Mouse (Mus musculus): ENCODE measurements around the gene Strn3.
A peak's percentile ranks its signal among the peaks of the same experiment; 100 is the strongest.
"Not testable (repeated sequence)": the region's sequence is repeated elsewhere in the genome, so short reads cannot be mapped to it uniquely, and the experiment has no call there.

Gene Strn3

DNA sequence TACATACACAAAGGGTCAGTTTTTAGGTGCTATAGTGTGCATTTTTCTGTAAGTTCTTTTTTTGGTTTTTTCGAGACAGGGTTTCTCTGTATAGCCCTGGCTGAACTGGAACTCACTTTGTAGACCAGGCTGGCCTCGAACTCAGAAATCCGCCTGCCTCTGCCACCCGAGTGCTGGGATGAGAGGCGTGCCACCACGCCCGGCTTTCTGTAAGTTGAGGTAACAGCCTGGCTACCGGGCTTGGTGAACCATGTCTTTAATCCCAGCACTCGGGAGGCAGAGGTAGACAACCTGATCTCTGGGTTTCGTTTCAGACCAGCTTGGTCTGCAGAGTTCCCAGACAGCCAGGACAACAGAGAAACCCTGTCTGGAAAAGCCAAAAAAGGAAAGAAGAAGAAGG is 1.2 kb upstream of the Strn3 start:
- not testable (repeated sequence) for DNase-seq

DNA sequence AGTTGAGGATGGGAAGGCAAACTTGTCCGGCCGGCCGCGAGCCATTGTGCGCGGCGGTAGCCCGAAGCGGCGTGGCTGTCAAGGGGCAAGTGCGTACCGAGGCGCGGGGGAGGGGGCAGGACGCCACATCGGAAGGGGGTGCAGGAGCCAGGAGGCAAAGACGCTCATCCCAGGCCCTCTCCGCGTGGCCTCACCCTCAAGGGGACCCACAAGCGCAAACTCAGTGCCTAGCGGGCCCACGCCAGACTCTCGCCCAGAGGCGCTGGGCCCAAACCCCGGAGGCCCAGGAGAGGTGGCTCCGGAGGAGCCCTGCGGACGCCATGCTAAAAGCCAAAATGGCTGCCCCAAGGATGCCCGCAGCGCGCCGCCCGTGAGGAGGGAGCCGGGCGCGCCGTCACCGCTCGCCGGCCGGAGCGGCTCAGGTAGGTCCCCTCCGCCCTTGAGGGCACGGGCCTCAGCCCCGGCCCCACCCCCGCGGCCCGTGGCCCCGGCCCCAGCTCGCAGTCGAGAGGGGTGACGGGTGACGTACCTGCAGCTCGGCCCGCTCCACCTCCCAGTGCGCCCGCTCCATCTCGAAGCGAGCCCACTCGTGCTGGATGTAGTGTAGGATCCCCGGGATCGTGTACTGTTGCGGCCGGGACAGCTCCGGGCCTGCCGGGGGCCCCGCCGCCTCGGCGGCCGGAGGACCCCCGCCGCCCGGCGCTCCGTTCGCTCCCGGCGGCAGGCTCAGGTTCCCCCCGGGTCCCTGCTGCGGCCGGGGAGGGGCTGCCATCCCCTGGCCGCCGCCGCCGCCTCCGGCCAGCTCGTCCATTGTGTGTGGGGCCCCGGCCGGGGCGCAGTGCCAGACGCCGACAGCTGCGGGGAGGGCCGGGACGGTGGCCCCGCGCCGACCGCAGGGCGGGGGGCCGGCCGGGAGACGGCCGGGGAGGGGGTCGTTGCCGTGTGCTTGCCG is 528 bp downstream of the Strn3 start, which contains the start of gene Ap4s1:
Gene Ap4s1, plus strand, starts transcription at position 141 of the 952 bp plus-strand sequence.
- peak; percentile 64 for DNase-seq

DNA sequence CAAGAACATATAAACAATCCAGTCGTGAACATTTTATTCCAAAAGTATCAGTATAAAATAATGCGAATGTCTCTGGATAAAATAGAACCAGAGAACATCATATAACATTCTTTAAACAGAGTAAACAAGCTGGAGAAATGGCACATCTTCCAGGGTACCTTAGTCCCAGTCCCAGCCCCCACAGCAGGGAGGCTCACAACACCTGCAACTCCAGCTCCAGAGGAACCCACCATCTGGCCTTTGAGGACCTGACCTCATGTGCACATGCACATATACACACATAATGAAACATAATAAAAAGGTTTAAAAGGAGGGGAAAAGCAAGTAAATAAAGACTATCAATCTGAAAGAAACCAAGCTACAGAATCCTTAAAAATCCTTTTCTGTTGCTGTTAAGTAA is 3.2 kb downstream of the Strn3 start:
- no peak for DNase-seq

DNA sequence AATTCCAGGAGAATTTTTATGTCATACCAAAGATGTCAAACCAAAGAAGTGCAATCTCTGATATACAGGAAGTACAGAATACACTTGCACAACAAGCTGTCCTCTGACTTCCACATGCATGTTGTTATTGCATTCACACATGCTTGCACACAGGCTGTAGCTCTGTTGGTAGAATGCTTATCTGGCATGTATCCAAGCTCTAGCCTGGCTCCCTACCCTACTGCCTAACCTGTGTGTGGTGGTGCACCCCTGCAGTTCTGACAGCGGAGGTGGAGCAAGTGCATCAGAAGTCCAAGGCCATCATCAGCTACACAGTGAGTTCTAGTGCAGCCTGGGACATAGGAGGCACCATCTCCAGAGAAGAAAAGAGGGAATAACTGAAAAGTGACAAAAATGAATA is 12.9 kb downstream of the Strn3 start:
- DNase-seq: no peak

DNA sequence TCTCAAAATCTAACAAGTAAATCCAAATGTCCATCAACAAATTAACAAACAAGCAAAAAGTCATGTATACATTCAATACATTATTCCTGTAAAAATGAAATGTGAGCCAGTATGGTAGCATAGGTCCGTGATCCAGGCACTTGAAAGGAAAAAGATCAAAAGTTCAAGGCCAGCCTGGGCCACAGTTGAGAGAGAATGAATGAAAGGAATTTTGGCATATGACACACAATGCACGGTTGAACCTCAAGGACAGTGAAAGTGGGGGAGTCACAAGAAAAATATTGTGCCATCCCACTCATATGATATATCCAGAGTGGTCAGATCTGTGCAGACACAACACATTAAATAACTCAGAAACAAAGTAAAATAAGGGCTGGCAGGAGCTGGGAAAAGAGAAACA is 15.3 kb downstream of the Strn3 start:
- DNase-seq: no peak

DNA sequence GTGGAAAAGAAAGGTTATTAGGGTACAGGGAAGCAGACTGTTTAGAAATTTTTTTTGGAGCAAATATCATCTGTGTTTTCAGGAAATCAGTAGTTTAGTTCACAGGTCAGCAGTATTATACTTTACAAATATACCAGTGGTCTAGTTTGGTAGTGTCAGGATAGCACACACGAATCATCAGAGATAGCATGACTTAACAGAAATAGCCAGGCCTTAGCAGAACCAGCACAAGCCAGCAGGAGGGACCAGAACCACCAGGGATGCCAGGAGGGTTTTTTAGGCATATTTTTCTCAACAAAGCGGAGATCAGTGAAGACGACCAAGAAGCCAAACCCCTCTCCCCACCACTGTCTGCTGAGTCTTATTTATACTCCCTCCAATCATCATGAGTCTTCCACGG is 18.4 kb downstream of the Strn3 start:
- no peak for DNase-seq

DNA sequence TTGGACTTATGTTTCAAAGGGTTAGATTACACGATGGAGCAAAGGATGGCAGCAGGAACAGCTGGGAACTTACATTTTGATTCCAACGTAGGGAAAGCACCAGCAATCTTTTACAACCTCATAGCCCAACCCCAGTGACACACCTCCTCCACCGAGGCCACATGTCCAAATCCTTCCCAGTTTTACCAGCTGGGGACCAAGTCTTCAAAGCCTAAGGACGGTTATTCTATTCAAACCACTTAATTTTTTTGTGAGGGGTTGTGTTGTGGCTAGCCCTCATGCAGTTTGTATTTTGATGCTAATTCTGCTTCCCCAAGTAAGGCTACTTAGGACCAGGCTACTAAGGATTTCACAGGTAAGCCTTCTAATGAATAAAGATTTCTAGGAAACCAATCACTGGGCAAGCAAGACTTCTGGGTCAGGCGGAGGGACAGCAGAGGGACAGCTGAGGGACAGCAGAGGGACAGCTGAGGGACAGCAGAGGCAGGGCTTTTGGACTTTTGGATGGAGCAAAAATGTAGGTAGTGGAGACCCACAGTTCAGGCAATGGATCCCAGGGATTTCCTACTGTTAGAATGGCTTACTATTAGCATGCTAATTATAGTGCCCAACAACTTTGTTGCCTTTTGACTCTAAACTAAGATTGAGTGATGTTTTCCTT is 20.3 kb downstream of the Strn3 start:
- no peak for DNase-seq

DNA sequence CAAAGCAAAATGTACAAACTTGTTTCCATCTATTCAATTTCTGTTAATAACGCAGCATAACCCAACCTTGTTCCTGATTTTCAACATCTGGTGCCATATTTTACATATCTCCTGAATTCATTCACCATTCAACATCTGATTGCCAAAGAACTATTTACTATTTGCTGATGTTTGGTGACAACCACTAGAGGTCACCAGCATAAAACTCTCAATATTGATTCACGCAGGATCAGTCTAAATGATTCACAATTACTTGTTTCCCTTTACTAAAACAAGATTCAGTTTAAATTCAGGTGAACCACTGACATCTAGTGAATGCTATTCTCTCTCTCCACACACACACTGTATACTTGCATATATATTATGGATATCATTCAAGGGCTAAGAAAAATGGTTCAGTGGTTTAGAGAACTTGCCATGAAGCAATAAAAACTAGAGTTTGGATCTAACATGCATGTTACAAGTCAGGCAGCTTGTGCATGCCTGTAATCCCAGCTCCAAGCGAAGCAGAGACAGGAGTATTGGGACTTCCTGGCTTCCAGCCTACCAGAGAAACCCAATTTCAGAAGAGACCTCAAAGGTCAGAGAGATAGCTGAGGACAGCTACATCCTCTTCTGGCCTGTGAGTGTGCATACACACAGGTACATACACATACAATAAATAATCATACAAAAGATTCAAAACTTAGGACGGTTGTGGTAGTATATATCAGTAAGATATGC is 24.8 kb downstream of the Strn3 start:
- DNase-seq: no peak

DNA sequence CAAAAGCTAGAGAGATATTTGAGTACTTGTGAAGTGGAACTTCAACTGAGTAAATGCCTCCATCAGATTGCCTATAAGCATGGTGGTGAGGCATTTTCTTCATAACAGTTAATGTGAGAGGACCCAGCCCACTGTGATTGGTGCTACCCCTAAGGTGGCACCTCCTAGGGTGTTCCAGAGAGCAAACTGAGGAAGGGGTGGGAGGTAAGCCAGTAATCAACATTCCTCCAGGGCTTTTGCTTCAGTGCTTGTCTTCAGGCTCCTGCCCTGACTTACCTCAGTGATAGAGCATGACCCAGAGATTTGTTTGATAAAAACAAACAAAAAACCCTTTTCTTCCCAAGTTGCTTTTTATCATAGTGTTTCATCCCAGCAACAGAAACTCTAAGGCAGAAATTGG is 27.8 kb downstream of the Strn3 start:
- DNase-seq: no peak

DNA sequence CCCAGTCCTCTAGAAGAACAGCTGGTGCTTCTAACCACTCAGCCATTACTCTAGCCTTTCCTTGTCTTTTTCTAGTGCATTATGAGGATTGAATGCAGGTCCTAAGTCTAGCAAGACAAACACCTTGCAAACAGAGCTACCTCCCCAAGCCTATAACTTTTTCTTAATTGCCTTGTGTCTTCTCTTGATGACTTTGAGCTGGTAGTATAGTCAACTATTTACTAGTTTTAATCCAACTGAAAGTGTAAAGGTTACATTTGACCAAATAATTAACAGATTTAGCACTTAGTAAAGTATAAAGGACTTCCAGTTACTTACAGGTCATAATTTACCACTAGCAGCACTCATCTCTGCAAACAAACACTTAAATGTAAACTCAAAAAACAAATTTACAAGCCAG is 28.7 kb downstream of the Strn3 start:
- DNase-seq: no peak

DNA sequence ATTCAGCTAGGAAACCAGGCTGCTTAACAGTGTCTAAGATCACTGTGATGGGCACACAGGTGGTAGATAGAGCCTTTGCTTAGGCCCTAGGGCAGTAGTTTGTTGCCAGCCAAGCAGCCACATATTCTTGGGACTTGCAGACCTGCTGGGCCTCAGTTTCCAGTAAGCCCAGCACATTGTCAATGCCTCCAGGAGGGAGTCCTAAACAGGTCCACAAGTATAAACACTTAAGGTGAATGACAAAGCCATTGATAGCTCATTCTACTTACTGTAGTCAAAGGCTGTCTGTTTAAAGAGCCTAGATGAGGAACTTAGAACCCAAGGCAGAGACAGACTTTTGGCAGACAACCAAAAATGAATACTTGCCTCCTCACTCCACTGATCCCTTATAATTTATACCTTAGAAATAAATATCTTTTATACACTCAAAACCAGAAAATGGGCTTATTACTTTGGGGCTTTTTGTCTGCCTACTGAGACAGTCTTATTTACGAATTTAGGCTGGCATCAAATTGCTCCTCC is 35.7 kb downstream of the Strn3 start:
- no peak for DNase-seq

DNA sequence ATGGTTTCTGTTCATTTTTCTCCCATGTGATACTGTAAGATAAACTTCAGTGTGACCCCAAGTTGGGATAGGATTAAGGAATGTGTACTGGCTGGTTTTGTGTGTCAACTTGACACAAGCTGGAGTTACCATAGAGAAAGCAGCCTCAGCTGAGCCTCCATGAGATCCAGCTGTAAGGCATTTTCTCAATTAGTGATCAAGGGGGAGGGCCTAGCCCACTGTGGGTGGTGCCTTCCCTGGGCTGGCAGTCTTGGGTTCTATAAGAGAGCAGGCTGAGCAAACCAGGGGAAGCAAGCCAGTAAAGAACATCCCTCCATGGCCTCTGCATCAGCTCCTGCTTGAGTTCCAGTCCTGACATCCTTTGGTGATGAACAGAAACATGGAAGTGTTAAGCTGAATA is 42.3 kb downstream of the Strn3 start:
- not testable (repeated sequence) for DNase-seq

DNA sequence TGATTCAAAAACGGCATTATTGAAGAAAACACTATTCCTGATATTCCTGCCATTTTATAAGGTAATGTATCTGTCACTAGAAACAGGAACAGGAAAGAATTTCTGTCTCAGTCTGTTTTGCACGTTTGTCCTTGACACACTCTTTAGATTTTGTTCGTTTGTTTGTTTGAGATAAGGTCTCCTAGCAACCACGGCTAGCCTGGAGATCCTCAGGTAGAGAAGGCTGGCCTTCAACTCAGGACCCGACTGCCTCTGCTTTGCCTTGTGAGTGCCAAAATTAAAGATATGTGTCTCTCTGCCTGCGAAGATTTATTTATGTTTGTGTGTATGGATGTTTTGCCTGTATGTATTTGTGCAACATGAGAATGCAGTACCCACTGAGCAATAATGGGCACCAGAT is 49.8 kb downstream of the Strn3 start:
- DNase-seq: no peak

DNA sequence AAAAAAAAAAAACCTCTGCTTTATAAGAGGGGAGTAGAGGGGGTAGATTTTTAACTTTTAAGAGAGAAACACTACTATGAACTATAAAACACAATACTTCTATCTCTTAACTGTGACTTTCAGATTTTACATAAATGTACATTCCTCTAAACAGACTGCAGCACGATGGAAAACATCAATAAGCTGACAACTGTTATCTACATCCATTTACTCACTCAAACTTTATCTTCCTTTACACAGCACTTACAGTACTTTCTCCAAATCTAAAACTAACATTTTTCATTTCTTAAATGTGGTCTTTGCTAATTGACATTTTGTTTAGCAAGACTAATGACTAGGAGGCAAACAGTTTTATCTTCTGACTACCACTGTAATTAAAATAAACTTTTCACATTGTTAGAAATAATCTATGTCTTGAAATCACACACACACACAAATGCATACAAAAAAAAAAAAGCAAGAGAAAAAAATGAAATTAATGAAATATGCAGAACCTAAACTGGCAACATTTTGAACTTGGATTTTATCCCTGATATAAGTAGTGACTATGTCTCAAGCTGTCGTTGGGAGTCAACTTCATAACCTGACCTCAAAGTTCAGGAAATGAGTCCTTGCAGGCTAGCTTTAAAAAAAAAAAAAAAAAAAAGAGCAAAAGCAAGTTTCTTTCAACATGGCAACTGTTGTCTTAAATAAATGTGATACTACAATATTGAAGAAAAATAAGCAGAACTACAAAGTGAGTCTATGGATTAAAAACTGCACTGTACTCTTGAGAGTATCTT is 54.8 kb downstream of the Strn3 start:
- DNase-seq: no peak

DNA sequence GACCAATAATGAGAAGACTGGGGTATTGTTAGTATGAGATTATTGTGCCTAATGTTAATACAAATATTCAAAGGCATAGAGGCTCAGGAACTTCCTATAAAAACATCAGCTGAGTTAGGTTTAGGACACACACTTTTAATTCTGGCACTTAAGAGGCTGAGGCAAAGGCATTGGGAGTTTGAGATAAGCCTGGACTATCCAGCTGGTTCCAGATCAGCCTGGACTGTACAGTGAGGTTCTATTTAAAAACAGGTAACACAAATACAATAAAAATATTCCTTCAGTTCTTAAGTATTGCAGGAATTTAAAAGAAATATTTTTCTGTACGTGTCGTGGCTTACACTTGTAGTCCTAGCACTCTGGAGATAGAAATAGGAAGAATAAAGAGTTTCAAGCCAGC is 55.4 kb downstream of the Strn3 start:
- DNase-seq: no peak

DNA sequence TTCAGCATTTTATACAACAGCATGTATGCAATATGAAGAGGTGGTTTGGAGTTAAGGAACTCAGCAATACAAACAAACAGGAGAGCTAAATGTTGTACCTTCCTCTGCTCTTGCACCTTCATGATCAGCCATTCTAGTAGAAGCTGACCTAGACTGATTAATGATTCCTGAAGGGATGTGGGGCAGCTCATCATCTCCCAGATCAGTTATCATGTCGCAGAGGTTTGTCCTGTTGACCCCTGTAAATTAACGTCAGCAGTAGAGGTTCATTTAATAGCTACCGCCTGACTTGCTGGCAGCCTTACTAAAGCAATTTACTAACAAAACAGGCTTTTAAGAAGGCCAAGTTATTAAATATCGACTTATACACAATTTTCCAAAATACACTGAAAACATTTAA is 58.2 kb downstream of the Strn3 start:
- no peak for DNase-seq

DNA sequence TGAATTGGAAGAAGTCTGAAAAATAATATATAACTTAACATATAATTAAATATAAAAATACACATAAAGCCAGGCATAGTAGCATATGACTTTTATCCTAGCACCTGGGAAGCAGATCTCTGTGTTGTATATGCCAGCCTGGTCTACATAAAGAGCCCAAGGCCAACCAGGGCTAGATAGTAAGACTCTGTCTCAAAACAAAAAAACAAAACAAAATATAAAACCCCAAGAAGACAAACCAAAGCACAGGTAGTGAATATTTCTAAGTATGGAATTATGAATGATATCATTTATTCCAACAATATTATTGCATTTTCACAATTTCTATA is 68.4 kb downstream of the Strn3 start:
- no peak for DNase-seq

DNA sequence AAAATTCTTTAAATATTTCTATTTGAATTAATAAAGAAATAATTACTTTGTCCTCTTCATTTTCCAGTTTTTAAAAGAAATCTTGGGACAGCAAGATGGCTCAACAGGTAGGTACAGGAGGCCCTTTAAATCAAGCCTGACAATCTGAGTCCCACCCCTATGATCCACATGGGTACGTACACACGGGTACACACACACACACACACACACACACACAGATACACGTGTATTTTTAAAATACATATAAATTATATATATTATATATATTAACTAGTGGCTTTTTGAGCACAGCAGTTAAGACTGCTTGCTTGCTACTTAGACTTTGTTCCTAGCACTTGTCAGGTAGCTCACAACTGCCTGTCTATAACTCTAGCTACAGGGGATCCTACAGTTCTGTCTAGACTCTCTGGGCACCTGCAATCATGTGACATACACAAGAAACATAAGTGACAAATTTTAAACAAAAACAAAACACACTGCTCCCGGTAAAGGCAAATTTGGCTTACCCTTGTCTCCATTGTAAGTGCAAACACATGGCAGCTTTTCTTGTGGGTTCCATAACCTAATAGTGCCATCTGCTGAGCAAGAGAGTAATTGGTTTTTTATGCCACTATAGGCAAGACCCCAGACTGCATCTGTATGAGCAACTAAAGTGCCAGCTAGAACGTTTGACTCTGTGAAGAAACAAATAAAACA is 68.9 kb downstream of the Strn3 start:
- DNase-seq: no peak

DNA sequence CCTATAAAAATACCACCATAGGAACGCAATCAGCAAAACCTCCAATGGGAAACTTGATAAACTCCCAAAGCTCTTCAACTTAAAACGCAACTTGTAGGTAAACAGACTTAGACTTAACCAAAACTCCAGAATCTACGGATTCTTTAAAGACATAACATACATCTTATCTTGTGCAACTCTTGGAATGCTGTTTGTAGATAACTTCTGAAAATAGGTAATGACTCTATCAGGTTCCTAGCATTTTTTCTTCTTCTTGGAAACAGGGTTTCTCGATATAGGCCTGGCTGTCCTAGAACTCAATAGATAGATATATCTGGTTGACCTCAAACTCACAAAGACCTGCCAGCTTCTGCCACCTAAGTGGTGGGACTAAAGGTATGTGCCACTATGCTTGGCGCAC is 70.5 kb downstream of the Strn3 start:
- no peak for DNase-seq

DNA sequence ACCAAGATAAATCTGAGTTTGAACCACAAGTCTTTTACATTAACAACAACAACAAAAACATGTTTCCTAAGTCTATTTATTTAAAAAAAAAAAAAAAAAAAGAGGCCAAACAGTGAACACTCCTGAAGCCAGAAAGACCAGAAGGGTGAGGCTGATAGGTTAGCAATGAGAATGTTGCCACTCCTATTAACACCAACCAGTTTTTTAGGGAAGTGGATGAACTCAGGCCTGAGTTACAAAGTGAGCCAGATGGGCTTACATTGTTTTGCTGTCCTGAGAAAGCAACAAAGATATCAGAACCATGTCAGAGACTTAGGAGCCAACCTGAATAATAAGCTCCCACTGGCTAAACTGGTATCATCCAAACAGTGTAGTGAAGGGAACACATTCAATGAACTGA is 71.1 kb downstream of the Strn3 start:
- no peak for DNase-seq

DNA sequence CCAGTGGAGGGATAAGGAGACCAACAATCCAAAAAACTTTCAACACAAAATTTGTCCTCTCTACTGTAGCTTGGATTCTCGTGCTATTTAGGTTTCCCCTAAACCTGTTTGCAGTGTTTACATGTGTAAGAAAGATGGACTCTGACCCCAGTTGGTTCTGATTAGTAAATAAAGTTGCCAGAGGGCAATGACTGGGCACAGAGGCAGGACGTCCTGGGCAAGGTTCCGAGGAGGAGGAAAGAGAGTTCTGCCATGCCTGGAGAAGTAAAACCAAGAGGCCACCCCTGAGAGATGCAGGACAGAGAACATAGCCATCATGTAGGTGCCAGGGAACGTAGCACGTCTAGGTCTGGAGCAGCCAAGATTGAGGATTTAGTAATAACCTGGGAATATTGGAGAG is 79.3 kb downstream of the Strn3 start:
- DNase-seq: no peak

DNA sequence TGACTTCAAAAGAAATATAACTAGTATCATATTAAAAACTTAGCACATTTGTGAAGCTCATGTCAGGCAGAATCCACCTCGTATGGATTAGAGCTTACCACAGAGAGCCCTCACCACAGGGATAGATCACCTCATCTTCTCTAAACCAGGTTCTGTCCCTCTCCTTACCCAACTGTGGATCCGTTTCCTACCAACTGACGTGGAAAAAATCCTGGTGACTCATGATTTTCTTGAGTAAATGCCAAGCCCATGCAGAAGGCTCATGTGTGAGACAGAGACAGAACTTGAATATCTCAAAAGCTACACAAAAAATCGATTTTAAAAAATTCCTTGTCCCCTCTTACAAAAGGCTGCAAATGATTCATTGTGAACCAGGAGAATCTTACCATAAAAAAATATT is 85.6 kb downstream of the Strn3 start:
- no peak for DNase-seq

Measured in right cerebral cortex, postnatal 4 days (tissue).